Mouse (Mus musculus) lung, embryonic 16.5 days (tissue): ENCODE measurements around the gene Dbt. TPM values are rescaled to one million over a fixed set of nuclear protein-coding genes. Genes with fewer than 3 reads are reported as not detected.

Source experiments
- ATAC-seq: fragments of 200-750 bp; cut with Nextera tagmentation; 2 replicates; pipeline ENCODE4 v1.8.0; 2017; ENCODE audit warnings: low read depth, mild to moderate bottlenecking, moderate library complexity
- H3K27ac ChIP-seq: fragments of 300-500 bp; sonication (generic); 2 replicates; pipeline ENCODE4 v1.5.1; 2014; ENCODE audit warnings: mild to moderate bottlenecking, control low read depth, low read length
- H3K27me3 ChIP-seq: fragments of 300-500 bp; sonication (generic); 2 replicates; pipeline ENCODE4 v1.6.1; 2014; ENCODE audit warnings: low read depth, low read length, mixed read lengths; ENCODE audit not compliant: control insufficient read depth, insufficient read depth
- H3K36me3 ChIP-seq: fragments of 300-500 bp; sonication (generic); 2 replicates; pipeline ENCODE4 v1.6.1; 2014; ENCODE audit warnings: low read length; ENCODE audit not compliant: control insufficient read depth, insufficient read depth
- H3K4me1 ChIP-seq: fragments of 300-500 bp; sonication (generic); replicated peaks from 2 replicates; pipeline ENCODE4 v1.6.1; 2014; ENCODE audit warnings: low read length, mixed read lengths; ENCODE audit not compliant: control insufficient read depth, insufficient read depth
- H3K4me2 ChIP-seq: fragments of 300-500 bp; sonication (generic); 2 replicates; pipeline ENCODE4 v1.6.1; 2014; ENCODE audit warnings: low read depth, low read length, control low read depth
- H3K4me3 ChIP-seq: fragments of 300-500 bp; sonication (generic); 2 replicates; pipeline ENCODE4 v1.5.1; 2014; ENCODE audit warnings: mild to moderate bottlenecking, low read length, control low read depth
- H3K9ac ChIP-seq: fragments of 300-500 bp; sonication (generic); 2 replicates; pipeline ENCODE4 v1.6.1; 2014; ENCODE audit warnings: low read length, control low read depth
- H3K9me3 ChIP-seq: fragments of 300-500 bp; sonication (generic); 2 replicates; pipeline ENCODE4 v1.6.1; 2016; ENCODE audit warnings: low read length; ENCODE audit not compliant: control insufficient read depth
- WGBS: fragments of 180-500 bp; shearing (Covaris S2); extraction: QIAGEN DNeasy Blood & Tissue Kit; methylation state at CpG from one replicate; pipeline ENCODE4 v1.1.7; 2014; 5-methylcytosine and 5-hydroxymethylcytosine counted together
- polyA plus RNA-seq: library from polyadenylated mRNA; unstranded; fragments of >200 nt; fragmentation: Nextera tagmentation; extraction: Ambion mirVana; gene quantifications from 2 replicates; pipeline ENCODE4 v1.2.1, GENCODE M21; 2015

Gene Dbt
- 15.9 and 21.0 TPM in 2 replicates for polyA plus RNA-seq

GRCm38 (mm10) chr3:116512904-116513716 is at the start of gene Dbt:
Dbt (plus strand) TSS chr3:116513070.
- no peaks in the 10 kb centered on the region for H3K27me3 ChIP-seq
- H3K4me2 ChIP-seq = peak within 1 kb of the TSS; percentile 70
- H3K9ac ChIP-seq = peak within 1 kb of the TSS; percentile 71
- H3K4me1 ChIP-seq = peaks cover 10% of the 10 kb centered on the region
- WGBS = 1% methylated on average over 36 of the region's 36 CpGs
- peak within 1 kb of the TSS; percentile 56 for H3K4me3 ChIP-seq
- no peaks in the 10 kb centered on the region for H3K36me3 ChIP-seq
- no peak within 1 kb of the TSS for H3K27ac ChIP-seq
- no peaks in the 10 kb centered on the region for H3K9me3 ChIP-seq
- ATAC-seq = peak; percentile 95

DNA sequence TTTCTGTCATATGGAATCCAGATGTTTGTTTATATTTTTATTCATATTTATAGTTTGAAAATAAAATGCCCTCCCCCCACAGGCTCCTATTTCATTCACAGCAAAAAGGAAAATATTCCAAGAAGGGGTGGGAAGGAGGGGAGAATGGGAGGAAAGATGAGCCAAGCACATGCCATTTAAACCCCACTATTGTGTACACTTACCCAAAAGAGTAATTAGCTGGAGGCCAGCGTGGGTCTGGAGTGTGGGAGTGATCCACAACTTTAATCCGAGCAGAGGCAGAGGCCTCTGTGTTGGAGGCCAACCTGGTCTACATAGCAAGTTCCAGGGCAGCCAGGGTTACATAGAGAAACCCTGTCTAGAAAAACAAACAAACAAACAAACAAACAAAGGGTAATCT is 48.6 kb upstream of the Dbt start:
- 28% methylated on average over 2 of the region's 2 CpGs for WGBS
- H3K27ac ChIP-seq = no peak overlapping the region
- H3K4me2 ChIP-seq = no peak overlapping the region
- H3K4me1 ChIP-seq = no peaks in the 10 kb centered on the region
- no peak overlapping the region for H3K9ac ChIP-seq
- no peak for ATAC-seq
- H3K27me3 ChIP-seq = no peaks in the 10 kb centered on the region
- no peak overlapping the region for H3K4me3 ChIP-seq
- H3K9me3 ChIP-seq = no peaks in the 10 kb centered on the region
- H3K36me3 ChIP-seq = no peaks in the 10 kb centered on the region

GRCm38 (mm10) chr3:116465709-116466108 is 47.2 kb upstream of the Dbt start:
- ATAC-seq = no peak
- no peak overlapping the region for H3K9ac ChIP-seq
- WGBS = 82% methylated on average over 12 of the region's 12 CpGs

DNA sequence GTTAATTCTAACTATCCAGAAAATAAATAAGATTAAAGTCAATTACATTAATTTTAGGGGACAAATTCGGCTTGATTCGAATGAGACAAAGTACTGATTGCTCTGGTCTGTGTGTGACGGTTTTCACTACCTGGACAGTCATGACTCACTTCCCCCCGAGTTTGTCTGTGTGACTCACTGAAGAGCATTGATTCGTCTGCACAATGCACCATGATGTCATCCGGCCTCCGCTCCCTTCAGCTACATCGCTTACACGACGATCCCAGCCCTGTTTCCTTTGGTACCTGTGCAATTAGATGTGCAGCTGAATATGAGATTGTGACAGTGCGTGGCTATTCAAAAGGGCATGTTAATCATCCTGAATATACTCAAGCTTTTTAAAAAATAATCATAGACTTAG is 38.3 kb upstream of the Dbt start:
- peaks cover 3% of the 10 kb centered on the region; the same call in 1 of the 2 replicates for H3K4me1 ChIP-seq
- 71% methylated on average over 11 of the region's 11 CpGs for WGBS
- no peaks in the 10 kb centered on the region for H3K27me3 ChIP-seq
- ATAC-seq = no peak
- no peak overlapping the region for H3K4me2 ChIP-seq
- H3K36me3 ChIP-seq = no peaks in the 10 kb centered on the region
- no peaks in the 10 kb centered on the region for H3K9me3 ChIP-seq
- no peak overlapping the region for H3K4me3 ChIP-seq
- H3K27ac ChIP-seq = no peak overlapping the region
- H3K9ac ChIP-seq = no peak overlapping the region

More at GRCm38 (mm10) chr3:116465709-116466108, 47.2 kb upstream of the Dbt start:
- Histone ChIP-seq H3K4me1 (no peaks in the 10 kb centered on the region), H3K27me3 (no peaks in the 10 kb centered on the region), H3K9me3 (no peaks in the 10 kb centered on the region), H3K4me2 (no peak overlapping the region), H3K4me3 (no peak overlapping the region), H3K27ac (no peak overlapping the region), H3K36me3 (no peaks in the 10 kb centered on the region)

GRCm38 (mm10) chr3:116476686-116477298 is 36.1 kb upstream of the Dbt start:
- no peaks in the 10 kb centered on the region for H3K36me3 ChIP-seq
- no peaks in the 10 kb centered on the region for H3K27me3 ChIP-seq
- H3K4me3 ChIP-seq = no peak overlapping the region
- H3K27ac ChIP-seq = no peak overlapping the region
- ATAC-seq = no peak
- H3K4me1 ChIP-seq = peaks cover 3% of the 10 kb centered on the region; the same call in 1 of the 2 replicates
- H3K9me3 ChIP-seq = no peaks in the 10 kb centered on the region
- H3K9ac ChIP-seq = no peak overlapping the region
- H3K4me2 ChIP-seq = no peak overlapping the region
- WGBS = 33% methylated on average over 5 of the region's 5 CpGs

- Histone ChIP-seq H3K4me1 (peaks cover 3% of the 10 kb centered on the region; the same call in 1 of the 2 replicates), H3K4me3 (no peak overlapping the region), H3K9me3 (no peaks in the 10 kb centered on the region), H3K27ac (no peak overlapping the region), H3K36me3 (no peaks in the 10 kb centered on the region), H3K4me2 (no peak overlapping the region), H3K9ac (no peak overlapping the region), H3K27me3 (no peaks in the 10 kb centered on the region)
- 76% methylated on average over 7 of the region's 7 CpGs for WGBS
- no peak for ATAC-seq
Observed at GRCm38 (mm10) chr3:116477351-116477750, 35.5 kb upstream of the Dbt start.

DNA sequence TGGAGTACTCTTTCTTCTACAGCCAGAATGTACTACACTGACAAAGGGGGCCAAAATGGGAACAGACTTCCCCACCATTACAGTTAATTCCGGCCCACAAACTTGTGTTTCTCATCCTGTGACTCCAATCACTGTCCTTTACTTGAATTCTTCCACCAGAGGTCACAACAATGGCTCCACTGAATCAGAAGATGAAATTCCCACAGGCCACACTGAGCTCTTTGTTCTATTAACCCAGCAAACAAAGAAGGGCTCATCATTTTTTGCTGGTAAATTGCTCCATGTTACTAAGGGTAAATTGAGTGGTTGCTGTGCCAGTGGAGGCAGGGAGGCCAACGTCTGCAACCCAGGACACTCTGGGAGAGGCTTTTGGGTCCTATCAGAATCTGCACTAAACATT is 32.8 kb upstream of the Dbt start:
- Histone ChIP-seq H3K9me3 (no peaks in the 10 kb centered on the region), H3K4me1 (peaks cover 3% of the 10 kb centered on the region; the same call in 1 of the 2 replicates), H3K4me3 (no peak overlapping the region), H3K27ac (no peak overlapping the region), H3K27me3 (no peaks in the 10 kb centered on the region), H3K36me3 (no peaks in the 10 kb centered on the region), H3K9ac (no peak overlapping the region), H3K4me2 (no peak overlapping the region)
- WGBS = 82% methylated on average over 2 of the region's 2 CpGs
- no peak for ATAC-seq

DNA sequence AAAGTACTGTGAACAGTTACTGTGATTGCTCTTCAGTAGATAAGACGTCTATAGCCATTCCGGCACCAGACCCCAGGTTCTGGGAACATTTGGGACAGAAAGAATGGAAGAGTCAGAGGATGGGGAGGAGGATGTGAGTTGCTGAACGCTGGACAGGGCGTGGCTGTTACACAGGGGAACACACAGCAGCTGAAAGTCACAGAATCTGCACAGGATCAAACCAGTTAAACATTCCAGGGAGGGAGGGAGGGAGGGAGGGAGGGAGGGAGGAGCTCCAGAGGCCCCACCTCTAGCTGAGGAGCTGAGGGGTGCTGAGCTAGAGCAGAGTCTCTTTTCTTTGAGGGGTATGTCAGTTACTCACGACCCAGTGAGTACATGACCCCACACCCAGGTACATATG is 31.9 kb upstream of the Dbt start:
- no peaks in the 10 kb centered on the region for H3K36me3 ChIP-seq
- H3K4me3 ChIP-seq = no peak overlapping the region
- no peak overlapping the region for H3K4me2 ChIP-seq
- H3K27me3 ChIP-seq = no peaks in the 10 kb centered on the region
- H3K27ac ChIP-seq = no peak overlapping the region
- no peak overlapping the region for H3K9ac ChIP-seq
- no peaks in the 10 kb centered on the region for H3K9me3 ChIP-seq
- 0 out of 2 replicates have a peak, but pooled peaks have one; percentile 26 for ATAC-seq
- 48% methylated on average over 5 of the region's 5 CpGs for WGBS
- H3K4me1 ChIP-seq = peaks cover 3% of the 10 kb centered on the region; the same call in 1 of the 2 replicates

DNA sequence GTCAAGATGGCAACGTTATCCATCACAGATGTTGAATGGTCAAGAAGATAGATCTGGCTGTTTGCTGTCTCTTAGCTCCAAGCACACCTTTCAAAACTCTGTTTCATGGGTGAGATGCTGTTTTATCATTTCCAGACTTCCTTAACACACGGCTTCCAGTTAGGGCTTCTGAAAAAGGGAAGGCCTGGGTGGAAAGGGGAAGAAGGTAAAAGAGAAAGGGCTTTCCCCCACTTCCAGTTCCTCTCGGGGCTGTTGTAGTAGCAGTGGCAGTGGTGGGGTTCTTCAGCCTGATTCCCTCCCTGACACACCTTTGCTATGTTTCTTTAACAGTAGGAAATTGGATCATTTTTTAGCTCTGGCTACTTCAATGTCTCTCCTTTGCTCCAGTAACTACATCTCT is 30.1 kb upstream of the Dbt start:
- no peaks in the 10 kb centered on the region for H3K4me1 ChIP-seq
- no peak overlapping the region for H3K9ac ChIP-seq
- H3K9me3 ChIP-seq = no peaks in the 10 kb centered on the region
- no peak overlapping the region for H3K27ac ChIP-seq
- no peak overlapping the region for H3K4me3 ChIP-seq
- WGBS = 75% methylated on average over 3 of the region's 3 CpGs
- no peak for ATAC-seq
- H3K4me2 ChIP-seq = no peak overlapping the region
- H3K36me3 ChIP-seq = peaks cover 4% of the 10 kb centered on the region
- H3K27me3 ChIP-seq = no peaks in the 10 kb centered on the region
